Mouse (Mus musculus) thymus, postnatal 0 days (tissue): Measurements from ENCODE around the gene Naip2. TPM values are rescaled to one million over a fixed set of nuclear protein-coding genes. Genes with fewer than 3 reads are reported as not detected.
A peak's percentile ranks its signal among the peaks of the same experiment; 100 is the strongest.
"Not testable (repeated sequence)": the region's sequence is repeated elsewhere in the genome, so short reads cannot be mapped to it uniquely, and the experiment has no call there.

Experiments used
- DNase-seq: peaks from one replicate; pipeline ENCODE4 v3.0.0-alpha.2; 2015; ENCODE audit warnings: low spot score
- polyA plus RNA-seq: library from polyadenylated mRNA; unstranded; fragments of >200 nt; fragmentation: Nextera tagmentation; extraction: Ambion mirVana; gene quantifications from 2 replicates; pipeline ENCODE4 v1.2.1, GENCODE M21; 2015

Gene Naip2
- polyA plus RNA-seq, result 0.52 and 0.54 TPM in 2 replicates

- not testable (repeated sequence) for DNase-seq
These were observed at the start of gene Naip2 for GRCm38 (mm10) chr13:100201659-100202333. TSS of gene Naip2 (minus strand) at chr13:100202092.

- DNase-seq, result not testable (repeated sequence)
These were observed 45.1 kb upstream of the Naip2 start for GRCm38 (mm10) chr13:100246896-100247519.

GRCm38 (mm10) chr13:100246223-100246622 lies 44.3 kb upstream of the Naip2 start, which contains the start of gene Naip5:
TSS of gene Naip5 (minus strand) at chr13:100246323.
- not testable (repeated sequence) for DNase-seq

DNA sequence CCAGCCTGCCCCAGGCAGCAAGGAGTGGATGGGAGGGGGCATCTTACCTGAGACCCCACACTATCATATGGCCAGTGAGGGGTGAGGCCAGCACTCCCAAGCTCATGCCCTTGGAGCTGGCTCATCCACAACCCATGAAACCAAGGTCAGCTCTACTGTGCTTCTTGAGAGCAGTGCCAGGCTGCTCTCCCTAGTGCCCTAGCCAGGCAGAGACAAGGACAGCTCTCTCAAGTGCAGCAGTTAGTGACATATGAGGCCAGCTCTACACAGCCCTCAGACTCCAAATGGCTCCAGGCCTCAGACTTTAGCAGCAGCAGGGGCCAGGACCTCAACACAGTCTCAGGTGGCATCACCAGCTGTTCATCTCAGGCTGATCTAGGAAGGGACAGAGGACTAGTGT lies 41.8 kb upstream of the Naip2 start:
- DNase-seq, result no peak

- not testable (repeated sequence) for DNase-seq
These were observed 11.8 kb upstream of the Naip2 start for GRCm38 (mm10) chr13:100213683-100214082.

DNA sequence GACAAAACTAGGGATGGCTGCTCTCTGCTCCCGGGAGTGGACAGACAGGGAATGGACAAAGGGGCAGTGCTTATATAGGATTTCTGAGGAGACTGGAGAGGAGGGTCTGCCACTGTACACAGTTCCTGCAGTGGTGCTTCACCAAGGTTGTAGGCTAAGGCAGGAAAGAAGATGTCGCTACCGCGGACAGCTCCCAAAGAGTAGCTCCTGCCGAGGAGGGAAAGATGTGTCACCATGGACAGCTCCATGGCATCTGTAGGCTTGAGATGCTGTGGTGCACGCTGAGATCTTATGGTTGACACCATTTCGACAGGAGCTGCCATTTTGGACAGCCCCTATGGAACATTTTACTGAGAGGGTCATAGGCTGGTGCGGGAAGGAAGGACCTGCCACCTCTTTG lies 8.6 kb upstream of the Naip2 start:
- peak; percentile 39 for DNase-seq

DNA sequence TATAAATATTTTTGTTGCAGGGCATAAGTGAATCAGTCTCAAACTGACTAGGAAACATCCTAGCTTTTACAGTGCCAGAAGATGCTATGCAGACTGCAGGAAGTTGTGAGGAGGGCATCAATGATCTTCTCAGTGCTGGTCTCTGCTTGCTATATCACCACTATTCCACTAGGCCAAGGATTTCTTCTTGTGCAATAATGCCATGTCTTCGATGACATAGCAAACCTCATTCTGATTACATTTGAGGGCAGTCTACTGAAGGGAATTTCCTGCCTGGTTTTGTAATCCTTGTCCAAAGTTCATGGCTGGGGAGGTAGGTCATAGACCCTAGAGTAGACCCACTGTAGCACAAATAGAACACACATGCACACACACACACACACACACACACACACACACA lies 1.4 kb upstream of the Naip2 start:
- DNase-seq, result no peak

GRCm38 (mm10) chr13:100200778-100201177 lies 1.1 kb downstream of the Naip2 start:
- no peak for DNase-seq

GRCm38 (mm10) chr13:100195421-100195820 lies 6.5 kb downstream of the Naip2 start:
- DNase-seq, result no peak

DNA sequence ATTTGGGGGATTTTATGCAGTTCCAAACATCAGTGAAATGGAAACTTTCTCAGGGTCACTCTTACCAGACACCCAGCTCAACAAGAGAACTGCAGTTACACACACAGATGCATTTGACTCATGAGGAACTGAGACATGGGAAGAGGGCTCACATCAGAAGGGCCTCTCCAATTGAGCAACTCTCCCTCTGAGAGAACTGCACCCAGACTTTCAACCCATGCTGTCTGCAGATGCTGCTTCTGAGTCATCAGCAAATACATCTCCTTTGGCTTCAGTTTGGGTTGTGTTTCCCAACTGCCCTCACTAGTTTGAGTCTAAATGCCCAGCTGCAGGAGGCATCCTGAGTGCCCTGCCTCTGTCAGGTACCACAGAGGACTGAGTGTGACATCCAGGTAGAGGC lies 18.8 kb downstream of the Naip2 start:
- not testable (repeated sequence) for DNase-seq

DNA sequence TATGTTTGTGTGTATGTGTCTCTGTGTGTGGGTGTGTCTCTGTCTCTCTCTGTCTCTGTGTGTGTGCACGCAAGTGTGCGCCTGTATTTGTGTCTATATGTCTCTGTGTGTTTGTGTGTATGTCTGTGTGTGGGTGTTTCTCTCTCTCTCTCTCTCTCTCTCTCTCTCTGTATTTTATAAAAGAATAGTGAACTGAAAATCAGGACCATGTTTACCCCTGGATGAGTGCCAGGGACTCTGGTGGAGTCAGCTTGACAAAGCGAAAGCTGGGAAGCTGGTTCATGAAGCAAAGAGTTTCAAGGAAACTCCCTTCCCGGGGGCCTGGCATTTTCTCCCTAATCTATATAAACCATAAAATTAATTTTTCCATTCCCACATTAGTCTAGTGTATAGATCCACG lies 27.5 kb downstream of the Naip2 start:
- not testable (repeated sequence) for DNase-seq

DNA sequence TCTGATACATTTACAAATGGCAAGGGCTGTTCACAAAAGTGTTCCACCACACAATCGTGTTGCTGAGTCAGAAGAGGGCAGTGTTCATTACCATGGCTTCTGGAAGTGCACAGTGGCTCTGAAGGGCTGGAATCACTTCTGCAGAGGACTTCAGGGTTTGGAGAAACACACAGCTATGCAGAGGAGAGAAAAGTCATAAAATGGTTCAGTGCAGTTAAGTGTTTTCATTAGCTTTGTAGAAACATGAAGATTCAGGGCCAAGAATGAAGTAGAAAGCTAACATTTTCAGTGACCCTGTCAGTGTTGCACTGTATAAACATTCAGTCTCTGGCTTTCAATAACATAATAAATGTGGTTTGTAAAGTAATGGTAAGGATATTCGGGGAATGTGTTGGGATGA lies 35.5 kb downstream of the Naip2 start:
- not testable (repeated sequence) for DNase-seq

- not testable (repeated sequence) for DNase-seq
These were observed 39.4 kb downstream of the Naip2 start for GRCm38 (mm10) chr13:100162467-100162866.

GRCm38 (mm10) chr13:100161171-100161870 lies 40.6 kb downstream of the Naip2 start:
- not testable (repeated sequence) for DNase-seq

DNA sequence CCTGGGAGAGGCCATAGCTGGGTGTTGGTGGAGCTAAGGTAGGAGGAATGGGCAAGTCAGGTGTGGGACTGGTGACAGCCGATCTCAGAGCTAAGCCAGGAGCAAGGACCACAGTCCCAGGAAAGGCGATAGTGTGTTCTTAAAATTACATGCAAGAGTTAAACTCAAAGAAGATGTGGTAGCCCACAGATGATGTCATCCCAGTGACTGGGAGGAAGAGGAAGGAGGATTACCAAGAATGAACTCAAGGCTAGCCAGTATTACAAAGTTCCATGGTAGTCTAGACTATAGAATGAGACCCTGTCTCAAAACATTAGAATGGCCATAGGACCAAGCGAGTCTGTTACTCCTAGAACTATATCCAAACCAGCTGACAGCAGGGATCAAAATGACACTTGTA lies 45.3 kb downstream of the Naip2 start:
- no peak for DNase-seq

- no peak for DNase-seq
These were observed 49.2 kb downstream of the Naip2 start for GRCm38 (mm10) chr13:100152659-100153058.

- DNase-seq, result no peak
These were observed 60.1 kb downstream of the Naip2 start for GRCm38 (mm10) chr13:100141646-100142314.

GRCm38 (mm10) chr13:100125258-100125643 lies 76.6 kb downstream of the Naip2 start:
- DNase-seq, result no peak

GRCm38 (mm10) chr13:100124423-100125257 lies 77.3 kb downstream of the Naip2 start, which contains the start of gene Smn1:
TSS of gene Smn1 (plus strand) at chr13:100124852.
- DNase-seq, result peak; percentile 89

DNA sequence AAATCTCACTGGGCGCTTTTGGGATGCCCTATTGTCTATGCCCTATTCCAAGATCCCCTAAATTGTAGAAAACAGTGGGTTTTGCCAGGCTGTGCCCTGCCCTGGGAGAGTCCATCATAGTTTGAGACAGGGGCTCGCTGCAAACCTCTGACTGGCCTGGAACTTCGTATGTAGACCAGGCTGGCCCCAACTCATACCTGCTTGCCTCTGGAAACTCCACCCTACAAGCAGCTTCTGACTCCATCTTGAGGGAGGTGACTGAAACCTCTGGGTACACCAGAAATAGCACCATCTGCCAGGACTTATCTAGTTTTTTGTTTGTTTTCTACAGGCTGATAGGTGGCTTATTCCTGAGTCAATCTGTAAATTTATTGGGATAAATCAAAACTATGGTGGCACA lies 77.9 kb downstream of the Naip2 start:
- no peak for DNase-seq
